9 mouse cellular contexts compared by ENCODE assay signal in the genomic region with DNA sequence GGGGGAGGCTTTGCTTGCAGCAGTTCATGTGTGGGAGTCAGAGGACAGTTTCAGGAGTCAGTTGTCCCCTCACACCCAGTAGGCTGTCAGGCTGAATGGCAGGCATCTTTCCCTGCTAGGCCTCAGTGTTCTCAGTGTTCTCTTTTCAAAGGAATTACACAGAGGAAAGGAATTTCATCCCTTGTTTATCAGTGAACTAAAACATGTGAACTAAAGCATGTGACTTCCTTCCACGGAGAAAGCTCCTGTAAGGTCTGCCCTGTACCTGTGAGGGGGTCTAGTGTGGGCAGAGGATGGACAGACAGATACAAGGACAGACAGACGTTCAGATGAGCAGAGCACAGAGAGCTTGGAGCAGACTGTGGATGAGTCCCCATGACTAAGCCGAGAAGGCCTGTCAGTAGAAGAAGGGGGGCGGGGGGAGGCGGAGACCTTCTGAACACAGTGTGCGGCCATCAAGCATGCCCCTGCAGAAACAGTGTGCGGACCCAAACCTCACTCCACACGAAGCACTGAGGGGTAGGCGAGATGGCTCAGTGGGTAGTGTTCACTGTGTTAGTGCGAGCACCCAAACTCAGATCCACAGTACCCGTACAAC.
DNase-seq lines count a peak whose midpoint lies in the region; ATAC-seq and TF ChIP-seq lines count a peak whose summit lies in the region.
"Had no signal": no experiment of that assay in that cellular context is flagged by ENCODE, and none has a peak within 500 bp of the region (broad histone marks: within the 10 kb centered on the region; RNA-seq: fewer than 3 reads in every experiment).

No protein-coding gene starts in this region.

- H3K4me3 ChIP-seq in lung, embryonic 14.5 days (ENCODE audit: low read depth, low read length), result no peak overlapping the region
- no peak overlapping the region for H3K4me3 ChIP-seq in lung, adult 2 months (replicated peaks; ENCODE audit: extremely low read depth, low read depth, low read length)
- H3K4me3 ChIP-seq in embryonic fibroblast, embryonic 13.5 days (ENCODE audit: insufficient read depth, low read length), result no peak overlapping the region
- H3K4me3 ChIP-seq in liver, embryonic 15.5 days (replicated peaks), result no peak overlapping the region

- ATAC-seq in lung, embryonic 14.5 days (ENCODE audit: insufficient read depth), result peak; percentile 37; the same call in 1 of the 2 replicates
- ATAC-seq in liver, embryonic 15.5 days (ENCODE audit: insufficient read depth), result no peak

- no peaks in the 10 kb centered on the region for H3K36me3 ChIP-seq in lung, embryonic 14.5 days (ENCODE audit: insufficient read depth)
- no peaks in the 10 kb centered on the region for H3K36me3 ChIP-seq in liver, embryonic 15.5 days (replicated peaks)

- 48% methylated on average over 11 of the region's 11 CpGs for WGBS in lung, embryonic 14.5 days
- 65% methylated on average over 11 of the region's 11 CpGs for WGBS in lung, adult 2 months
- WGBS in liver, embryonic 15.5 days (ENCODE audit: insufficient replicate concordance), result 55% methylated on average over 11 of the region's 11 CpGs

- peak overlapping the region; percentile 83 for H3K27ac ChIP-seq in lung, embryonic 14.5 days (ENCODE audit: low read depth)
- peak overlapping the region; percentile 57 for H3K27ac ChIP-seq in embryonic fibroblast, embryonic 13.5 days (ENCODE audit: insufficient read depth, low read length)
- 0 out of 2 replicates have a peak overlapping the region, but pooled peaks have one; percentile 14 for H3K27ac ChIP-seq in liver, embryonic 15.5 days (replicated peaks)

- H3K4me1 ChIP-seq in lung, embryonic 14.5 days (ENCODE audit: insufficient read depth), result peaks cover 9% of the 10 kb centered on the region
- peaks cover 3% of the 10 kb centered on the region; the same call in 1 of the 2 replicates for H3K4me1 ChIP-seq in lung, adult 2 months (ENCODE audit: control insufficient read depth, insufficient read depth, low read length)
- peaks cover 5% of the 10 kb centered on the region for H3K4me1 ChIP-seq in embryonic fibroblast, embryonic 13.5 days (ENCODE audit: control insufficient read depth, insufficient read depth, low read length)
- H3K4me1 ChIP-seq in liver, embryonic 15.5 days (replicated peaks), result peaks cover 46% of the 10 kb centered on the region

- DNase-seq in heart, adult 11 months, result peak; percentile 92
- no peak for DNase-seq in heart, adult 18-20 months
- DNase-seq in lung, embryonic 14.5 days, result peak; percentile 61
- no peak for DNase-seq in lung, adult 2 months
- DNase-seq in layer of hippocampus, postnatal 36 days, result no peak
- no peak for DNase-seq in layer of hippocampus, postnatal 25 days (ENCODE audit: extremely low spot score in 1 of 2, low spot score in 1 of 2)
- DNase-seq: cerebellum, adult 18-20 months had no signal

- H3K9ac ChIP-seq in lung, embryonic 14.5 days, result no peak overlapping the region
- H3K9ac ChIP-seq in liver, embryonic 15.5 days, result no peak overlapping the region

- TF ChIP-seq POLR2A in lung, adult 2 months (IDR thresholded peaks at IDR 0.05; ENCODE audit: borderline replicate concordance, extremely low read depth, low read depth, low read length), result no peak
- TF ChIP-seq POLR2A in embryonic fibroblast, embryonic 13.5 days (IDR thresholded peaks at IDR 0.05; ENCODE audit: low read depth, low read length), result peak; percentile 58

- no peaks in the 10 kb centered on the region for H3K9me3 ChIP-seq in lung, embryonic 14.5 days (ENCODE audit: low read depth, low read length)
- no peaks in the 10 kb centered on the region for H3K9me3 ChIP-seq in liver, embryonic 15.5 days (replicated peaks)

- no peak overlapping the region for H3K4me2 ChIP-seq in lung, embryonic 14.5 days
- no peak overlapping the region for H3K4me2 ChIP-seq in liver, embryonic 15.5 days

- no peak for TF ChIP-seq CTCF in lung, embryonic 14.5 days (IDR thresholded peaks at IDR 0.05; ENCODE audit: low read depth)
- no peak for TF ChIP-seq CTCF in lung, adult 2 months (IDR thresholded peaks at IDR 0.05; ENCODE audit: insufficient read depth, low read length)
- TF ChIP-seq CTCF in embryonic fibroblast, embryonic 13.5 days (IDR thresholded peaks at IDR 0.05; ENCODE audit: borderline replicate concordance, insufficient read depth, low read length), result no peak

- no peaks in the 10 kb centered on the region for H3K27me3 ChIP-seq in lung, embryonic 14.5 days (ENCODE audit: insufficient read depth, low read length)
- H3K27me3 ChIP-seq in liver, embryonic 15.5 days, result no peaks in the 10 kb centered on the region

Comparison
In these comparisons a context has a peak if more than half of its experiments do, and no peak if none do; other contexts are left out.
1. DNase-seq: peak in heart, adult 11 months (single experiment) and lung, embryonic 14.5 days (single experiment); none in heart, adult 18-20 months (0 of 2), lung, adult 2 months (single experiment), layer of hippocampus, postnatal 36 days (0 of 2) and layer of hippocampus, postnatal 25 days (0 of 2).
2. H3K27ac ChIP-seq: peak in every context shown above with its lines; median percentile 83 in lung, embryonic 14.5 days; 57 in embryonic fibroblast, embryonic 13.5 days; 14 in liver, embryonic 15.5 days.